Mouse (Mus musculus) ovary, postnatal 36 days (tissue): ENCODE measurements around the gene Prrc2b.

Experiments
- DNase-seq: peaks from one replicate; pipeline ENCODE4 v3.0.0; 2022; ENCODE audit warnings: low spot score, mixed read lengths

Prrc2b gene

DNA sequence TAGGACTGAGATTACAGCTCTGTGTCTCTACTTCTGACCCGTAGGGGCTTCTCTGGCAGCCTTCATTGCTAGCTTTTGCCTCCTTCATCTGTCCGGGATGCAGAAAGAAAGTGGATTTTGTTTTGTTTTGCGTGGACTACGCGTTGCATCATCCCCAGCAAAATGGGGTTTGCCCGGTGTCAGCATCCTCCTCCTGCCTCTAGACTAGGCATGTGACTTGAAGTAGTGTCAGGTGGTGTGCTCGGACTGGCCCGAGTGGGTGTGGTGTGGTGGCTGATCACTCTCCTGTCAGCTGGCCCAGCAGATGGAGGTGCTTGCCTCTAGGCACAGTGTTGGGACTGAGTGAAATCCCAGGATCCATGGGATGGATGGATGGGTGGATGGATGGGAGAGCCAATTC lies 11.2 kb downstream of the Prrc2b start:
- DNase-seq, result no peak

- DNase-seq, result no peak
Observed at GRCm38 (mm10) chr2:32162646-32163045, 11.8 kb downstream of the Prrc2b start.

DNA sequence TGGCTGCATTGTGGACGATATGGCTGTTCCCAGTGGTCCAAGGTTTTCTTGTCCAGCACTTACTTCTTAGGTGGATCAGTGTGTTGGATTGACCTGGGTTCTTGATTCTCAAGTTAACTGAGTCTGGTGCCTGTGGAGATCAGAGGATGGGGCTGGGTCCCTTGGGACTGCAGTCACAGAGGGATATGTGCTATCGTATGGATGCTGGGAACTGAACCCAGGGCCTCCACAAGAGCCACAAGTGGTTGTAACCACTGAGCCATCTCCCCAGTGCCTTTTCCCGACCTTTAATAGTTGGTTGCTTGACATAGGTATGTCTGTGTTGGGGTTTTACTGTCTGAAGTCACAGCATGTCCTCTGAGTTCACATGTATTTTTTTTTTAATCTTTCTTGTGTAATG lies 12.2 kb downstream of the Prrc2b start:
- DNase-seq, result no peak

DNA sequence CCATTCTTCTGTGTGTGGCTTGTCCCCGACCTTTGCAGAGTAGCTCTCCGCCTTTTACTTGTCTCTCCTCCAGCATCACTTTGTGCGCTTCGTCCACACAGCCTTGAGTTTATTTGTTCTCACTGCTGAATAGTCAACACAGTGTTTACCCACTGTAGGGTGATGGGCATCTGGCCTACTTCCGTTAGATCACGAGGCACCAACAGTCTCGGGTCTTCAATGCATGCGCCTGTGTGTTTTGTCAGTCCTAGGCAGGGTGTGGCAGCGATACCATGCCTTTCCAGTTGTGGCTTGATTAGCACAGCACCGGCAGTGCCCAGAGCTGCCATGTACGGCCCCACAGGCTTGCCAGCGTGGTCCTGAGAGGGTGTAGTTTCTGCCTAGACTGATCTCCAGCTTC lies 13.6 kb downstream of the Prrc2b start:
- DNase-seq, result no peak

GRCm38 (mm10) chr2:32165040-32165800 lies 14.3 kb downstream of the Prrc2b start:
- DNase-seq, result no peak

- DNase-seq, result no peak
Observed at GRCm38 (mm10) chr2:32166581-32166980, 15.7 kb downstream of the Prrc2b start.

DNA sequence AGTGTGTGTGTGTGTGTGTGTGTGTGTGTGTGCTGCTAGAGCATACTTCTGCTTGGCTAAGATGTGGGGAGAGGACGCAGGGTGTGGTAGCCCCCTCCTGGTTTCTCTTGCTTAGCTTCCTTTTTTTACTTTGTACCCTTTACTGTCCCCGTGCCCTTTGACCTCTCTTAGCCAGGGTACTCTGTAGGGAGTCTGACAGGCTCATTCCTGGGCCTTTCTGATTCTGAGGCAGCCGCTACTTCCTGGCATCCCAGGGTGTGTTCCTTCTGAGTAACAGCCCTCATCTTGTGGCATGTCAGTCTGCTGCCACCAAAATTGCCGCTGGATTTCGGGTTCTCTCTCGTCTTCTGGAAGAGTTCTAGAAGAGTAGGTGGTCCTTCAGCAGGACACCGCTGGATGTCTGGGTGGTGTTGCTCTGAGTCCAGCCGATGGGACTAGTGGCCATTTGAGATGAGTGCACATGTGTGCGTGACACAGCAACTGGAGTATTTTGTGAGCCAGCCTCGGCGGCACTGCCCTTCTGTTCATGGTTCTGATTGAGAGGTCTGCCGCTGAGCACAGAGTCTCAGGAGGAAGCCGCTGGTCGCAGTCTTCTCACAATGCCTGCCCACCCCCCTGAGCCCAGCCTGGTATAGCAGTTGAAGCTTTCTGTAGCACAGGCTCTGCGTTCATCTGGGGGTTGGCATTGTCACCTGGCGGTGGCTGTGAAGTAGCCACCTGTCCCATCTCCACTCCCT lies 16.3 kb downstream of the Prrc2b start:
- DNase-seq, result no peak

- peak; percentile 58 for DNase-seq
Observed at GRCm38 (mm10) chr2:32167819-32168218, 16.9 kb downstream of the Prrc2b start.

DNA sequence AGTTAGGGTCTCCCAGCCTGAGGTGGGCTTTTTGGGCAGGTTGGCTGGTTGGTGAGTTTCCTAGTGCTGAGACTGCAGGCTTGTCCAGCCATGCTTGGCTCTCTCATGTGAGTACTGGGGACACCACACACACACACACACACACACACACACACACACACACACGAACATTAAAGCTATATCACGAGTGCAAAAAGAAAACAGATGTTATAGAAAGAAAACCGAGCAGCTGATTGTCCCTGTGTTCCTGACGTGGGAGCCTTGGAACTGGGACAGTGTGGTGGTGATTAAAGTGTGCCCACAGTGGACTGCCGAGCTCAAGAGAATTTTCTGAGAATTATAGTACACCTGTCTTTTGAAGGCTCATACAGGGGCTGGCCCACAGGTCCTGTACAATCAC lies 18.4 kb downstream of the Prrc2b start:
- DNase-seq, result no peak

GRCm38 (mm10) chr2:32170010-32170409 lies 19.1 kb downstream of the Prrc2b start:
- no peak for DNase-seq

GRCm38 (mm10) chr2:32171658-32172433 lies 21.0 kb downstream of the Prrc2b start:
- DNase-seq, result no peak

DNA sequence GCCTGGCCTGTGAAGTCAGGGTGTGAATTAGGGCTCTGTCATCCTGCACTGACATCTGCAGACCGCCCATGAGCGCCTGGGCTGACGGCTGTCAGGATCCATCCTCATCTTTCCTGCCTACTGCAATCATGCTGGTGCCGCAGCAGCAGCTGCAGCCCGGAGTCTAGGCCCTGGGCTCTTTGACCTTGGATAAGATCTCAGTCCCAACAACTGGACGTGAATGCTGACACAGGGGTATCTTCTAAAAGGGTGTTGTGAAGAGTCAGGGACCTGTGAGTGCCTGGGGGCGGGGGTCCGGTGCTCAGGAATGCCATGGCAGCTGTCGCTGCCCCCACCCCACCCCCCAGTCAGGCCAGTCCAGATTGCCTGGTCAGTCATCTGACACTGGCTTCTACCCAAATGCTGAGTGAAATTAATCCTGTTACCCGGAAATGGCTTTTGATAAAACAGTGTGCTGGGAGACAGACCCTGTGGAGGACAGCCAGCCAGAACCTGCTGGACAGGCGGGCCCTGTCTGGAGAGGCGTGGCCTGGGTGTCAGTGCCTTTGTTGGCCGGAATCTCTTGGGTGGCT lies 23.4 kb downstream of the Prrc2b start:
- peak; percentile 64 for DNase-seq

- DNase-seq, result no peak
Observed at GRCm38 (mm10) chr2:32175051-32175466, 24.2 kb downstream of the Prrc2b start.

GRCm38 (mm10) chr2:32175508-32175907 lies 24.6 kb downstream of the Prrc2b start:
- DNase-seq, result no peak

DNA sequence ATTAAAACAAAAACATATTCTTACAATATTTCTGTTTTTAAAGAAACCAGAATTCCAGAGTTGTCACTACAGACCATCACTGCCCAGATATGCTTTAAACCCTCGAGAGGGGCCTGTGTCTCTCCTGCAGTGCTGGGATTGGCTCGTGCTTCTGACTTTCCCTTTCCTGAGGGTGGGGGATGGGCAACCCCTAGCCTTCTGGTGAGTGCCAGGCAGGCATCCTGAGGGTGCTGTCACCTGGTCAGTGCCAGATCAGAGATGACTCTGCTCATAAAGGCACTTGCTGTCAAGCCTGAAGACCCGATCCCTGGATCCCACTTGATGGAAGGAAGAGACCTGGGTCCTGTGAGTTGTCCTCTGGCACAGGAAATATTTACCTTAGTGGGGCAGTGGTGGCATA lies 26.0 kb downstream of the Prrc2b start:
- DNase-seq, result no peak

GRCm38 (mm10) chr2:32177397-32178060 lies 26.6 kb downstream of the Prrc2b start:
- no peak for DNase-seq

GRCm38 (mm10) chr2:32179363-32179762 lies 28.5 kb downstream of the Prrc2b start:
- DNase-seq, result no peak

DNA sequence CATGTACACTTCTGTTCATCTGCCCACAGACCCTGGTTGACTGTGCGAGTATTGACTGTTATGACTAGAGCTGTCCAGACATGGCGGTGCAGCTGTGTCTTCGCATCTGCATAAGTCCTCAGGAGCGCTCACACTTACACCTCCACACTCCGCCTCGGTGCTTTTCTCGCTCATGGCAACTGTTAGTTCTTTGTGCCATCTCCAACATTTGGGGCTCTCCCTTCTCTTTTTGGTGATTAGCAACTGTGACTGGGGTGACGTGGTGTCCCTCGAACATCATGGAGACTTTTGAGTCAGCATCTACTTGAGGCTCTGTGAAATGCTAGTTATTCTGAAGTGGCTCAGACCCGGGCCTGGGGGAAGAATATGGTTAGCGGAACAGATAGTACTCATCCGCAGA lies 29.2 kb downstream of the Prrc2b start:
- DNase-seq, result no peak

GRCm38 (mm10) chr2:32181364-32181763 lies 30.5 kb downstream of the Prrc2b start:
- DNase-seq, result no peak

DNA sequence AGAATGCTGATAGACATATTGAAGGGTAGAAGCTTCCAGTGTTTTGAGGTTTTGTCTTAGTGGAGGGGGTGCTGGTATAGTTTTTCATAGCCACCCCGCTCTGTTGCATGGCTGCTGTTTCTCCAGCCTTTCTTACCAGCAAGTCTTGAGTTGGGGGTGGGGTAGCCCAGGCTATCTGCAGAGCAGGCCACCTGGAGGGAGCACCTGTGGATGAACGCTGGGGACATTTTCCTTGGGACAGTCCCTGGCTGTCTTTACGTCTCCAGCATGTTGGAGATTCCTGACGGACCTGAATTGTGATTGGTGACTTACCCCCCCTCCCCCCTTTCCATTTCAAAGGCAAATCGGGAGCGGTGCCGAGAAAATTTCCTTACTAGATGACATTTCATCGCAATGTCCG lies 31.2 kb downstream of the Prrc2b start:
- no peak for DNase-seq

GRCm38 (mm10) chr2:32182676-32183296 lies 31.9 kb downstream of the Prrc2b start:
- DNase-seq, result peak; percentile 33
